Mouse (Mus musculus): Measurements from ENCODE around the gene Thnsl2. TPM values are rescaled to one million over a fixed set of nuclear protein-coding genes. Genes with fewer than 3 reads are reported as not detected.

The Thnsl2 gene
- polyA plus RNA-seq, 1 experiment from 2014 or later = 6.4 TPM

GRCm38 (mm10) chr6:71125043-71125893, 19.0 kb downstream of the Thnsl2 start:
- Histone ChIP-seq H3K9me3 (no peaks in the 10 kb centered on the region), H3K4me3 (no peak overlapping the region), H3K27ac (no peak overlapping the region), H3K36me3 (no peaks in the 10 kb centered on the region), H3K4me1 (replicated peaks) (peaks cover 5% of the 10 kb centered on the region; the same call in 1 of the 2 replicates), H3K27me3 (ENCODE audit: insufficient read depth, poor library complexity, severe bottlenecking) (no peaks in the 10 kb centered on the region)
- DNase-seq (ENCODE audit: low spot score) = peak; percentile 82
- WGBS = 10% methylated on average over 3 of the region's 3 CpGs

DNA sequence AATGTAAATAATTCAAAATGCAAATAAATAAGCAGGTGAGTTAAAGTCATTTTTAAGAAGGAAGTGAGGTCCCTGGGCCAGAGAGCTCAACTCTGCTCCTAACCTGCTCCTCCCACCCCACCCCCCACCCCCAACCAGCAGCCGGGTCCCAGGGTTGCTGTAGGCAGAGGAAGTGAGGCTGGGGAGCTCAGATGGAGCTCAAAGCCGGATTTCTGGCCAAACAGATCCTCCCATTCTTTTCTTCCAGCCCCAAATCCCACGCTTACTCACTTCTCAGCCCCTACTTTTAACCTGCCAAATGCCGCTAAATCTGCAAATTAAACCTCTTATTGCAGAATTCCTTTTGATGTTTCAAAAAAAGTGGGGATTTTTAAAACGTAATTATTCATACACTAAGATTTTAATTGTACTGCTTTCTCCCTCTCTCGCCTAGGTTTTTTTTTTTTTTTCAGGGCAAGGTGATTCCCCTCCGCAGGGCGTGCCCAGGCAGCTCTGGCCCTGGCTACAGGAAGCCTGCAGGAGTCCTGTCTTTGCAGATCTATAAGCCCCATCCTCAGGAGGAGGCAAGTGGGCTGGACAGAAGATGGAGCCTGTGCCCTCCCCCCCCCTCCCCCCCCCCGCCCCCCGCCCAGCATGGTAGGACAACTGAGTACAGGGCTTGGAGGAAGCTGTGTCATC, 24.5 kb downstream of the Thnsl2 start:
- WGBS = 11% methylated on average over 9 of the region's 10 CpGs
- no peaks in the 10 kb centered on the region for H3K9me3 ChIP-seq
- H3K27ac ChIP-seq = no peak overlapping the region
- H3K36me3 ChIP-seq = no peaks in the 10 kb centered on the region
- no peaks in the 10 kb centered on the region for H3K27me3 ChIP-seq (ENCODE audit: insufficient read depth, poor library complexity, severe bottlenecking)
- 0 out of 2 replicates have a peak, but pooled peaks cover 6% of the 10 kb centered on the region for H3K4me1 ChIP-seq (replicated peaks)
- H3K4me3 ChIP-seq = no peak overlapping the region
- no peak for DNase-seq (ENCODE audit: low spot score)

DNA sequence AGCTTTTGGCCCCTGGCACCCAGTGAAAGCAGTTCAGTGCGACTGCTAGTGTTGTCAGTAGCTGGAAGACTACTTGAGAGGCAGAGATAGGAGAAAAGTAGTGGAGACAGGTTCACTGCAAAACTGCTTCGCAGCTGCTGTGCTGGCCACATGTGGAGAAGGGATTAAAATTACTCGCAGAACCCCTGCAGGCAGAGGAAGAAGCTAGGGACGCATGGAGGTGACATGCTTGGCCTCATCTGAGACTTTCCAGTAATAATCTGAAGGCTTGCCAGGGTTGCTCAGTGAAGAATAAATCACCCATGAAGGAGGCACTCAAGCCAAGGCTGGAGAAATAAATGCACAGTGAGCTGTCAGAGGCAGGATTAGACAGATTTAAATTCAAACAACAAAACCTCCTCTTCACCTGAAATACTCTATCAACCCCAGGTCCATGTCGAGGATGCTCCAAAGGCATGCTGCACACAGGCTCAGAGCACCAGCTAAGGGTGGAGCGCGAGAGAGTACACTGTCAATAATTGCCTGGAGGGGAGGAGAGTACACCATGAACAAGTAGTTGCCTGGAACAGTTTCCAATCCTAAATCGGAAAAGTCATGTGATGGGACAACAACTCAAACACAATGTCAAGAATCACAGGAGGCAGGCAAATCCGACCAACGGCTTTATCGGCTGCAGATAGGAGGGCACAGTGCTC, 32.7 kb downstream of the Thnsl2 start:
- Histone ChIP-seq H3K9me3 (no peaks in the 10 kb centered on the region), H3K36me3 (no peaks in the 10 kb centered on the region), H3K4me3 (no peak overlapping the region), H3K27me3 (ENCODE audit: insufficient read depth, poor library complexity, severe bottlenecking) (no peaks in the 10 kb centered on the region), H3K4me1 (replicated peaks) (no peaks in the 10 kb centered on the region), H3K27ac (no peak overlapping the region)
- 74% methylated on average over 11 of the region's 11 CpGs for WGBS
- no peak for DNase-seq (ENCODE audit: low spot score)

DNA sequence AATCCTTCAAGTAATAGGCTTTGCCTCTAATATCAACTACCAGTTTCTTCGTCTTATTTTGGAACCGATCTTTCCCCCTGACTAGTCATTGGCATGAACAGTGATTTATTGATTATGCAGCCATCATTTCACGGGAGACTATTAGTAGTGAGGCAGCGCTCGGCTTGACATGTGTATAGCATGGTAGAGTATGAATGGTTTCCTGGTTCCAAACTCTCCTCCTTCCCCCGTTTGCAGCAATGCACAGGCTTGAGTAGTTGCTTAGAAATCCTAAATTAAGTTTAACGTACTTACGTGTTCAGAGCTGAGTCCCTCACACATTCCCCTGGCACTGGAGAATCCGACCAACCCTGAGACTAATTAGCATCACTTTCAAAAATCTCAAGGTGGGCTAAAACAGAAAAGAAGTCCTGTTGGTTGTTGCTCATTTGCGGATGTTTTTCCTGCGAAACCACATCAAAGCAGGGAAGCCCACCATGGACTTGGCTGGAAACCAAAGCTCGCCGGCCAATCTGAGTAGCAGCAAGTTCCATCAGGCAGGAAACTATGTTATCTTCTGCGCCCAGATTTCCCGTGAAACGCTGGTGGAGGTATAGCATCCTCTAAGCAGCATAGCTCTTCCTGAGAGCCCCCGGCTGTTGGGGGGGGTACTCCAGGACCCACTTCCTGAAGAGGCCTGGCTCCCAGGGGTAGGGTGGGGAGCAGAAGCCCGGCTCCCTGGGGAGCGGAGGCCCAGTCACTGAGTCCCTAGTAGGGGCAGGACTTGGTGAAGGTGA, 37.9 kb downstream of the Thnsl2 start:
- Histone ChIP-seq H3K4me3 (no peak overlapping the region), H3K27me3 (ENCODE audit: insufficient read depth, poor library complexity, severe bottlenecking) (no peaks in the 10 kb centered on the region), H3K9me3 (no peaks in the 10 kb centered on the region), H3K36me3 (no peaks in the 10 kb centered on the region), H3K4me1 (replicated peaks) (no peaks in the 10 kb centered on the region), H3K27ac (no peak overlapping the region)
- 81% methylated on average over 19 of the region's 19 CpGs for WGBS
- DNase-seq (ENCODE audit: low spot score) = no peak

- Histone ChIP-seq H3K27me3 (ENCODE audit: insufficient read depth, poor library complexity, severe bottlenecking) (no peaks in the 10 kb centered on the region), H3K9me3 (no peaks in the 10 kb centered on the region), H3K36me3 (no peaks in the 10 kb centered on the region), H3K27ac (no peak overlapping the region), H3K4me1 (replicated peaks) (no peaks in the 10 kb centered on the region), H3K4me3 (no peak overlapping the region)
- no peak for DNase-seq (ENCODE audit: low spot score)
- WGBS = 81% methylated on average over 3 of the region's 3 CpGs
Observed at GRCm38 (mm10) chr6:71096126-71096525, 48.1 kb downstream of the Thnsl2 start.

- no peaks in the 10 kb centered on the region for H3K9me3 ChIP-seq
- 80% methylated on average over 5 of the region's 5 CpGs for WGBS
- H3K27me3 ChIP-seq (ENCODE audit: insufficient read depth, poor library complexity, severe bottlenecking) = no peaks in the 10 kb centered on the region
- H3K4me3 ChIP-seq = no peak overlapping the region
- DNase-seq (ENCODE audit: low spot score) = no peak
- H3K27ac ChIP-seq = no peak overlapping the region
- H3K36me3 ChIP-seq = no peaks in the 10 kb centered on the region
- H3K4me1 ChIP-seq (replicated peaks) = no peaks in the 10 kb centered on the region
Observed at GRCm38 (mm10) chr6:71094693-71095092, 49.5 kb downstream of the Thnsl2 start.

DNA sequence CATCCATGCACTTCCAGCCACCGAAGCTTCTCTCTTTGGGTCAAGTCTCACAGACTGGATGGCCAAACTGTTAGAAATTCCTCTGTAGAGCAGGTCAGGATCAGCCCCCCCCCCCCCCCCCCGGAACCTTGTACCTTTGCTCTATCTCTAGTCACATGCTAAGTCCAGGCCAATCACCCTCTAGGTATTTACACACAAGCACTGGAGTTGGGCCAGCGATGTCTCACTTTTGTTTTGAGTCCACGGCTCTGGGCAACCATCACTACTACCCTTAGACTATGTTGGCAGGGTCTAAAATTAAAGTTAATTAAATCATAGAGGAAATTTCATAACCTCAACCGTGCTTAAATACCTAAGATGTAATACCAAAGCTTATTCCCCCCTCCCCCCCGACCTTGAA, 50.6 kb downstream of the Thnsl2 start:
- DNase-seq (ENCODE audit: low spot score) = no peak
- H3K27me3 ChIP-seq (ENCODE audit: insufficient read depth, poor library complexity, severe bottlenecking) = no peaks in the 10 kb centered on the region
- no peak overlapping the region for H3K4me3 ChIP-seq
- H3K9me3 ChIP-seq = no peaks in the 10 kb centered on the region
- H3K4me1 ChIP-seq (replicated peaks) = no peaks in the 10 kb centered on the region
- 85% methylated on average over 6 of the region's 6 CpGs for WGBS
- H3K27ac ChIP-seq = no peak overlapping the region
- no peaks in the 10 kb centered on the region for H3K36me3 ChIP-seq

- DNase-seq (ENCODE audit: low spot score) = no peak
- H3K27ac ChIP-seq = no peak overlapping the region
- no peak overlapping the region for H3K4me3 ChIP-seq
- no peaks in the 10 kb centered on the region for H3K27me3 ChIP-seq (ENCODE audit: insufficient read depth, poor library complexity, severe bottlenecking)
- H3K36me3 ChIP-seq = no peaks in the 10 kb centered on the region
- no peaks in the 10 kb centered on the region for H3K4me1 ChIP-seq (replicated peaks)
- 85% methylated on average over 5 of the region's 5 CpGs for WGBS
- no peaks in the 10 kb centered on the region; the same call in 1 of the 2 replicates for H3K9me3 ChIP-seq
Observed at GRCm38 (mm10) chr6:71090475-71090874, 53.8 kb downstream of the Thnsl2 start.

GRCm38 (mm10) chr6:71089735-71090134, 54.5 kb downstream of the Thnsl2 start:
- Histone ChIP-seq H3K27ac (no peak overlapping the region), H3K9me3 (no peaks in the 10 kb centered on the region; the same call in 1 of the 2 replicates), H3K4me1 (replicated peaks) (no peaks in the 10 kb centered on the region), H3K4me3 (no peak overlapping the region), H3K27me3 (ENCODE audit: insufficient read depth, poor library complexity, severe bottlenecking) (no peaks in the 10 kb centered on the region), H3K36me3 (no peaks in the 10 kb centered on the region)
- WGBS = 85% methylated on average over 4 of the region's 4 CpGs
- DNase-seq (ENCODE audit: low spot score) = no peak

GRCm38 (mm10) chr6:71088992-71089391, 55.2 kb downstream of the Thnsl2 start:
- Histone ChIP-seq H3K9me3 (no peaks in the 10 kb centered on the region; the same call in 1 of the 2 replicates), H3K36me3 (no peaks in the 10 kb centered on the region), H3K4me1 (replicated peaks) (no peaks in the 10 kb centered on the region), H3K27ac (no peak overlapping the region), H3K4me3 (no peak overlapping the region), H3K27me3 (ENCODE audit: insufficient read depth, poor library complexity, severe bottlenecking) (no peaks in the 10 kb centered on the region)
- no peak for DNase-seq (ENCODE audit: low spot score)
- whole genome bisulfite sequencing = 74% methylated on average over 4 of the region's 4 CpGs

DNA sequence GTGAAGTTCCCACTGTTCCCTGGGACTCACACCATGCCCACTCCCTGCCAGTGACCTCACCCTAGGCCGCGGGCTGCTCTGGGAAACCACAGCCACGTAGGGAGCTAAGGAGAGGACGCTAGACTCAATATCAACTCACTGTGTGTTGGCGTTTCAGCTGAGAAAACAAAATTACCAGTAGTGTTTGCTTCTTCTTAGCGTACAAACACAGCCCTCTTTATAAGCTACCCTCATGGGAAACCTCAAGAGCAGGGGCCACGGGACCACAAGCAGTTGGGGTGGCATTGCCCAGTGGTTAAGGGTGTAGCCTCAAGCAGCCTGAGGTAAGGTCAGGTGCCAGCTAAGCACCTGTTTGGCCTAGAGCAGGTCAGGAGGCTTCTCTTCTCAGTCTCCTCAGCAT, 60.8 kb downstream of the Thnsl2 start:
- H3K4me1 ChIP-seq (replicated peaks) = no peaks in the 10 kb centered on the region
- H3K27me3 ChIP-seq (ENCODE audit: insufficient read depth, poor library complexity, severe bottlenecking) = no peaks in the 10 kb centered on the region
- H3K4me3 ChIP-seq = no peak overlapping the region
- H3K27ac ChIP-seq = no peak overlapping the region
- no peaks in the 10 kb centered on the region; the same call in 1 of the 2 replicates for H3K9me3 ChIP-seq
- no peak for DNase-seq (ENCODE audit: low spot score)
- WGBS = 89% methylated on average over 7 of the region's 7 CpGs
- H3K36me3 ChIP-seq = no peaks in the 10 kb centered on the region

DNA sequence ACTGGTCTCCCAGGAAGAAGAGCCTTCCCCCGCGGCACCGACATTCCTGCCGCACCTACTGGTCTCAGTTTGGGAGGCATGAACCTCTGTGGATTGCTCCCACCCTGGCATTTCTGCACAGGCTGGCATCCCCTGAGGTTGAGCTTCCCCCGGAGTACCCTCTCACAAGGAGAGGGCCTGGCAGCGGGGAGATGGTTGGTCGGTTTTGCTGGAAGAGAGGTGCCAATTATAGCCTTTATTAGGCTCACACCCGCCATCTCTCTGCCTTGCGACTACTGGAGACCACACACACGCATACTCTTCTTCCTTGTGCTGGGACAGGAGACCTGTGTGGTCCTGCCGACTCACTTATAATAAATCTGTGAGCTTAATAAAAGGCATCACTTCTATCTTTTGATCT, 62.2 kb downstream of the Thnsl2 start:
- Histone ChIP-seq H3K27me3 (ENCODE audit: insufficient read depth, poor library complexity, severe bottlenecking) (no peaks in the 10 kb centered on the region), H3K4me3 (no peak overlapping the region), H3K4me1 (replicated peaks) (no peaks in the 10 kb centered on the region), H3K27ac (no peak overlapping the region), H3K36me3 (no peaks in the 10 kb centered on the region), H3K9me3 (no peaks in the 10 kb centered on the region; the same call in 1 of the 2 replicates)
- DNase-seq (ENCODE audit: low spot score) = no peak
- 88% methylated on average over 11 of the region's 11 CpGs for WGBS

Data from hindbrain, embryonic 10.5 days (tissue).